ENCODE assay signal across 7 mouse cellular contexts in genomic region chr19:8967893-8968292, GRCm38 (mm10). TPM values are rescaled to one million over a fixed set of nuclear protein-coding genes. Genes with fewer than 3 reads are reported as not detected.
A peak's percentile ranks its signal among the peaks of the same experiment; 100 is the strongest.
DNase-seq lines count a peak whose midpoint lies in the region; ATAC-seq lines count a peak whose summit lies in the region.

No protein-coding gene starts in this region.

- peaks cover 36% of the 10 kb centered on the region for H3K36me3 ChIP-seq in neural tube, embryonic 11.5 days (ENCODE audit: control insufficient read depth, insufficient read depth, low read length)
- H3K36me3 ChIP-seq in forebrain, embryonic 13.5 days (ENCODE audit: poor library complexity, severe bottlenecking) = peaks cover 76% of the 10 kb centered on the region
- H3K36me3 ChIP-seq in liver, embryonic 11.5 days (ENCODE audit: control insufficient read depth, insufficient read depth, low read length) = peaks cover 62% of the 10 kb centered on the region
- peaks cover 33% of the 10 kb centered on the region for H3K36me3 ChIP-seq in stomach, embryonic 16.5 days (ENCODE audit: control insufficient read depth, insufficient read depth, low read length)

- 5% methylated on average over 9 of the region's 9 CpGs for WGBS in neural tube, embryonic 11.5 days
- WGBS in forebrain, embryonic 13.5 days = 5% methylated on average over 9 of the region's 9 CpGs
- 2% methylated on average over 9 of the region's 9 CpGs for WGBS in liver, embryonic 11.5 days
- 7% methylated on average over 9 of the region's 9 CpGs for WGBS in stomach, embryonic 16.5 days

- no peaks in the 10 kb centered on the region for H3K9me3 ChIP-seq in neural tube, embryonic 11.5 days (ENCODE audit: control insufficient read depth, low read length)
- no peaks in the 10 kb centered on the region for H3K9me3 ChIP-seq in forebrain, embryonic 13.5 days (replicated peaks)
- H3K9me3 ChIP-seq in liver, embryonic 11.5 days (ENCODE audit: control insufficient read depth, low read length) = no peaks in the 10 kb centered on the region
- no peaks in the 10 kb centered on the region for H3K9me3 ChIP-seq in stomach, embryonic 16.5 days (replicated peaks; ENCODE audit: control insufficient read depth, low read length)

- no peak for DNase-seq in neural tube, embryonic 11.5 days (ENCODE audit: low spot score)
- no peak for DNase-seq in neural tube, embryonic 10.5 days (ENCODE audit: extremely low spot score, low spot score)
- no peak for DNase-seq in liver, embryonic 11.5 days (ENCODE audit: low spot score)
- no peak for DNase-seq in left cerebral cortex, adult 18-20 months (ENCODE audit: low spot score in 2 of 2)
- DNase-seq in ovary, postnatal 36 days (ENCODE audit: low spot score) = no peak

- H3K9ac ChIP-seq in neural tube, embryonic 11.5 days (ENCODE audit: low read length) = peak overlapping the region; percentile 93
- H3K9ac ChIP-seq in forebrain, embryonic 13.5 days = peak overlapping the region; percentile 94
- peak overlapping the region; percentile 97 for H3K9ac ChIP-seq in liver, embryonic 11.5 days (ENCODE audit: low read depth, low read length)
- H3K9ac ChIP-seq in stomach, embryonic 16.5 days (ENCODE audit: low read length) = peak overlapping the region; percentile 83

- no peaks in the 10 kb centered on the region for H3K4me1 ChIP-seq in neural tube, embryonic 11.5 days (ENCODE audit: control insufficient read depth, insufficient read depth, low read length)
- peaks cover 25% of the 10 kb centered on the region for H3K4me1 ChIP-seq in forebrain, embryonic 13.5 days
- H3K4me1 ChIP-seq in liver, embryonic 11.5 days (replicated peaks; ENCODE audit: control insufficient read depth, insufficient read depth, low read length) = peaks cover 3% of the 10 kb centered on the region
- peaks cover 13% of the 10 kb centered on the region for H3K4me1 ChIP-seq in stomach, embryonic 16.5 days (ENCODE audit: control insufficient read depth, insufficient read depth, low read length)

- peak overlapping the region; percentile 92 for H3K4me3 ChIP-seq in neural tube, embryonic 11.5 days (ENCODE audit: low read depth, low read length)
- peak overlapping the region; percentile 73 for H3K4me3 ChIP-seq in forebrain, embryonic 13.5 days
- H3K4me3 ChIP-seq in liver, embryonic 11.5 days (ENCODE audit: low read depth, low read length) = peak overlapping the region; percentile 82
- peak overlapping the region; percentile 73 for H3K4me3 ChIP-seq in stomach, embryonic 16.5 days (replicated peaks; ENCODE audit: low read length)

- no peak overlapping the region for H3K27ac ChIP-seq in neural tube, embryonic 11.5 days (ENCODE audit: low read depth, low read length)
- H3K27ac ChIP-seq in forebrain, embryonic 13.5 days = no peak overlapping the region
- H3K27ac ChIP-seq in liver, embryonic 11.5 days (ENCODE audit: low read depth, low read length) = peak overlapping the region; percentile 58
- H3K27ac ChIP-seq in stomach, embryonic 16.5 days (ENCODE audit: low read length) = 0 out of 2 replicates have a peak overlapping the region, but pooled peaks have one; percentile 9

- peak overlapping the region; percentile 85 for H3K4me2 ChIP-seq in neural tube, embryonic 11.5 days (ENCODE audit: low read depth)
- H3K4me2 ChIP-seq in forebrain, embryonic 13.5 days = peak overlapping the region; percentile 82
- peak overlapping the region; percentile 86 for H3K4me2 ChIP-seq in liver, embryonic 11.5 days
- peak overlapping the region; percentile 60 for H3K4me2 ChIP-seq in stomach, embryonic 16.5 days (ENCODE audit: low read depth, low read length)

- H3K27me3 ChIP-seq in neural tube, embryonic 11.5 days (ENCODE audit: control insufficient read depth, insufficient read depth, low read length) = no peaks in the 10 kb centered on the region
- no peaks in the 10 kb centered on the region for H3K27me3 ChIP-seq in forebrain, embryonic 13.5 days
- no peaks in the 10 kb centered on the region for H3K27me3 ChIP-seq in liver, embryonic 11.5 days (replicated peaks; ENCODE audit: control insufficient read depth, insufficient read depth, low read length)
- no peaks in the 10 kb centered on the region for H3K27me3 ChIP-seq in stomach, embryonic 16.5 days (ENCODE audit: control insufficient read depth, insufficient read depth, low read length)

- ATAC-seq in neural tube, embryonic 11.5 days (ENCODE audit: insufficient read depth, low FRiP score, low TSS enrichment) = no peak
- ATAC-seq in forebrain, embryonic 13.5 days = no peak
- no peak for ATAC-seq in liver, embryonic 11.5 days (replicated peaks; ENCODE audit: low FRiP score)
- no peak for ATAC-seq in stomach, embryonic 16.5 days (ENCODE audit: insufficient read depth, low FRiP score)

RNA-seq across cellular contexts. Expression of gene Eef1g, which starts 1.1 kb away (rescaled TPM):
- polyA plus RNA-seq in neural tube, embryonic 11.5 days (2014; fragmentation: Nextera tagmentation; extraction: Ambion mirVana) = 468 and 469 TPM in 2 replicates
- 369 and 373 TPM in 2 replicates for polyA plus RNA-seq in forebrain, embryonic 13.5 days (2015; fragmentation: Nextera tagmentation; extraction: Ambion mirVana)
- 598 and 618 TPM in 2 replicates for polyA plus RNA-seq in liver, embryonic 11.5 days (2014; fragmentation: Nextera tagmentation; extraction: Ambion mirVana)
- polyA plus RNA-seq in stomach, embryonic 16.5 days (2015; fragmentation: Nextera tagmentation; extraction: Ambion mirVana) = 401 and 441 TPM in 2 replicates
- total RNA-seq in left cerebral cortex, adult 18-20 months (2021) = 100 to 1,000 TPM; 251 to 256 TPM

RNA-seq across cellular contexts. Expression of gene Tut1, which starts 14.2 kb away (rescaled TPM):
- 30.2 and 36.3 TPM in 2 replicates for polyA plus RNA-seq in neural tube, embryonic 11.5 days (2014; fragmentation: Nextera tagmentation; extraction: Ambion mirVana)
- polyA plus RNA-seq in forebrain, embryonic 13.5 days (2015; fragmentation: Nextera tagmentation; extraction: Ambion mirVana) = 35.3 and 36.7 TPM in 2 replicates
- 42.4 and 43.2 TPM in 2 replicates for polyA plus RNA-seq in liver, embryonic 11.5 days (2014; fragmentation: Nextera tagmentation; extraction: Ambion mirVana)
- polyA plus RNA-seq in stomach, embryonic 16.5 days (2015; fragmentation: Nextera tagmentation; extraction: Ambion mirVana) = 30.0 and 34.9 TPM in 2 replicates
- total RNA-seq in left cerebral cortex, adult 18-20 months (2021) = 10 to 100 TPM; 22.5 to 23.7 TPM

RNA-seq across cellular contexts. Expression of gene Ahnak, which starts 21.2 kb away (rescaled TPM):
- 4.4 and 4.5 TPM in 2 replicates for polyA plus RNA-seq in neural tube, embryonic 11.5 days (2014; fragmentation: Nextera tagmentation; extraction: Ambion mirVana)
- 2.8 and 3.0 TPM in 2 replicates for polyA plus RNA-seq in forebrain, embryonic 13.5 days (2015; fragmentation: Nextera tagmentation; extraction: Ambion mirVana)
- polyA plus RNA-seq in liver, embryonic 11.5 days (2014; fragmentation: Nextera tagmentation; extraction: Ambion mirVana) = 2.6 and 3.7 TPM in 2 replicates
- polyA plus RNA-seq in stomach, embryonic 16.5 days (2015; fragmentation: Nextera tagmentation; extraction: Ambion mirVana) = 46.4 and 48.3 TPM in 2 replicates
- 10 to 100 TPM; 18.6 to 23.5 TPM for total RNA-seq in left cerebral cortex, adult 18-20 months (2021)

RNA-seq across cellular contexts. Expression of gene Mta2, which starts 26.2 kb away (rescaled TPM):
- polyA plus RNA-seq in neural tube, embryonic 11.5 days (2014; fragmentation: Nextera tagmentation; extraction: Ambion mirVana) = 55.6 and 57.5 TPM in 2 replicates
- polyA plus RNA-seq in forebrain, embryonic 13.5 days (2015; fragmentation: Nextera tagmentation; extraction: Ambion mirVana) = 178 and 180 TPM in 2 replicates
- polyA plus RNA-seq in liver, embryonic 11.5 days (2014; fragmentation: Nextera tagmentation; extraction: Ambion mirVana) = 75.6 and 81.1 TPM in 2 replicates
- 142 and 149 TPM in 2 replicates for polyA plus RNA-seq in stomach, embryonic 16.5 days (2015; fragmentation: Nextera tagmentation; extraction: Ambion mirVana)
- total RNA-seq in left cerebral cortex, adult 18-20 months (2021) = 10 to 100 TPM; 49.6 to 49.8 TPM

RNA-seq across cellular contexts. Expression of gene Eml3, which starts 38.5 kb away (rescaled TPM):
- polyA plus RNA-seq in neural tube, embryonic 11.5 days (2014; fragmentation: Nextera tagmentation; extraction: Ambion mirVana) = 7.9 and 9.3 TPM in 2 replicates
- polyA plus RNA-seq in forebrain, embryonic 13.5 days (2015; fragmentation: Nextera tagmentation; extraction: Ambion mirVana) = 8.9 and 9.6 TPM in 2 replicates
- polyA plus RNA-seq in liver, embryonic 11.5 days (2014; fragmentation: Nextera tagmentation; extraction: Ambion mirVana) = 22.6 and 26.1 TPM in 2 replicates
- 28.5 and 30.5 TPM in 2 replicates for polyA plus RNA-seq in stomach, embryonic 16.5 days (2015; fragmentation: Nextera tagmentation; extraction: Ambion mirVana)
- total RNA-seq in left cerebral cortex, adult 18-20 months (2021) = 10 to 100 TPM in 1 of 2 experiments, 1 to 10 TPM in 1; 9.0 to 11.5 TPM

Comparison
In these comparisons a context has a peak if more than half of its experiments do, and no peak if none do; other contexts are left out.
1. H3K27ac ChIP-seq: peak in liver, embryonic 11.5 days (single experiment) and stomach, embryonic 16.5 days (single experiment); none in neural tube, embryonic 11.5 days (single experiment) and forebrain, embryonic 13.5 days (single experiment).
2. Peak in every context shown above with its lines, with median percentiles within 50 percentile points of each other: H3K4me2 ChIP-seq, H3K4me3 ChIP-seq and H3K9ac ChIP-seq.